Mouse (Mus musculus) midbrain, embryonic 16.5 days (tissue): ENCODE data around the gene Tmem252. TPM values are rescaled to one million over a fixed set of nuclear protein-coding genes. Genes with fewer than 3 reads are reported as not detected.

Experiments used
- ATAC-seq: fragments of 200-750 bp; cut with Nextera tagmentation; 2 replicates; pipeline ENCODE4 v1.8.0; 2017; ENCODE audit warnings: moderate TSS enrichment
- H3K27ac ChIP-seq: fragments of 300-500 bp; sonication (generic); 2 replicates; pipeline ENCODE4 v1.5.1; 2014; ENCODE audit warnings: mild to moderate bottlenecking, low read length, mixed read lengths
- H3K27me3 ChIP-seq: fragments of 300-500 bp; sonication (generic); 2 replicates; pipeline ENCODE4 v1.6.1; 2014; ENCODE audit warnings: low read depth, low read length, mixed read lengths; ENCODE audit not compliant: control insufficient read depth, insufficient read depth
- H3K36me3 ChIP-seq: fragments of 300-500 bp; sonication (generic); 2 replicates; pipeline ENCODE4 v1.6.1; 2014; ENCODE audit warnings: mild to moderate bottlenecking, low read length, moderate library complexity, mixed read lengths; ENCODE audit not compliant: control insufficient read depth, insufficient read depth
- H3K4me1 ChIP-seq: fragments of 300-500 bp; sonication (generic); 2 replicates; pipeline ENCODE4 v1.6.1; 2014; ENCODE audit warnings: mild to moderate bottlenecking, low read length, mixed read lengths; ENCODE audit not compliant: control insufficient read depth, insufficient read depth
- H3K4me2 ChIP-seq: fragments of 300-500 bp; sonication (generic); 2 replicates; pipeline ENCODE4 v1.6.1; 2014; ENCODE audit warnings: mild to moderate bottlenecking, low read length, mixed read lengths
- H3K4me3 ChIP-seq: fragments of 300-500 bp; sonication (generic); 2 replicates; pipeline ENCODE4 v1.5.1; 2014; ENCODE audit warnings: low read depth, mild to moderate bottlenecking, low read length, moderate library complexity, mixed read lengths
- H3K9ac ChIP-seq: fragments of 300-500 bp; sonication (generic); 2 replicates; pipeline ENCODE4 v1.6.1; 2014; ENCODE audit warnings: low read depth, low read length, mixed read lengths
- H3K9me3 ChIP-seq: fragments of 300-500 bp; sonication (generic); replicated peaks from 2 replicates; pipeline ENCODE4 v1.6.1; 2014; ENCODE audit warnings: mild to moderate bottlenecking, low read length, mixed read lengths; ENCODE audit not compliant: control insufficient read depth, poor library complexity, severe bottlenecking
- WGBS: fragments of 180-500 bp; shearing (Covaris S2); extraction: QIAGEN DNeasy Blood & Tissue Kit; methylation state at CpG from one replicate; pipeline ENCODE4 v1.1.7; 2014; 5-methylcytosine and 5-hydroxymethylcytosine counted together
- polyA plus RNA-seq: library from polyadenylated mRNA; unstranded; fragments of >200 nt; fragmentation: Nextera tagmentation; extraction: Ambion mirVana; gene quantifications from 2 replicates; pipeline ENCODE4 v1.2.1, GENCODE M21; 2015

The Tmem252 gene
- polyA plus RNA-seq, 1 experiment from 2014 or later: 1.4 TPM

- Histone ChIP-seq H3K9ac (no peak overlapping the region), H3K27ac (no peak overlapping the region), H3K36me3 (no peaks in the 10 kb centered on the region), H3K4me3 (no peak overlapping the region), H3K4me1 (no peaks in the 10 kb centered on the region), H3K27me3 (no peaks in the 10 kb centered on the region), H3K4me2 (no peak overlapping the region), H3K9me3 (no peaks in the 10 kb centered on the region)
- no peak for ATAC-seq
- 66% methylated on average over 3 of the region's 3 CpGs for WGBS
Measured at GRCm38 (mm10) chr19:24671571-24671970, 2.2 kb upstream of the Tmem252 start.

GRCm38 (mm10) chr19:24672366-24672960 lies 1.3 kb upstream of the Tmem252 start:
- Histone ChIP-seq H3K27me3 (no peaks in the 10 kb centered on the region), H3K9ac (no peak overlapping the region), H3K4me2 (no peak overlapping the region), H3K36me3 (no peaks in the 10 kb centered on the region), H3K4me3 (no peak overlapping the region), H3K27ac (0 out of 2 replicates have a peak overlapping the region, but pooled peaks have one; percentile 28), H3K4me1 (no peaks in the 10 kb centered on the region), H3K9me3 (no peaks in the 10 kb centered on the region)
- 75% methylated on average over 10 of the region's 10 CpGs for WGBS
- ATAC-seq: no peak

GRCm38 (mm10) chr19:24673331-24673730 lies 477 bp upstream of the Tmem252 start:
- Histone ChIP-seq H3K4me1 (no peaks in the 10 kb centered on the region), H3K9me3 (no peaks in the 10 kb centered on the region), H3K27ac (0 out of 2 replicates have a peak overlapping the region, but pooled peaks have one; percentile 2), H3K36me3 (no peaks in the 10 kb centered on the region), H3K27me3 (no peaks in the 10 kb centered on the region), H3K9ac (no peak overlapping the region), H3K4me3 (no peak overlapping the region), H3K4me2 (no peak overlapping the region)
- WGBS: 91% methylated on average over 10 of the region's 10 CpGs
- ATAC-seq: no peak

- H3K9me3 ChIP-seq: no peaks in the 10 kb centered on the region
- H3K36me3 ChIP-seq: no peaks in the 10 kb centered on the region
- no peaks in the 10 kb centered on the region for H3K27me3 ChIP-seq
- no peak for ATAC-seq
- H3K27ac ChIP-seq: no peak overlapping the region
- no peak overlapping the region for H3K4me3 ChIP-seq
- 90% methylated on average over 7 of the region's 7 CpGs for WGBS
- no peak overlapping the region for H3K4me2 ChIP-seq
- no peak overlapping the region for H3K9ac ChIP-seq
- no peaks in the 10 kb centered on the region for H3K4me1 ChIP-seq
Measured at GRCm38 (mm10) chr19:24676429-24676828, 2.6 kb downstream of the Tmem252 start.

- Histone ChIP-seq H3K36me3 (no peaks in the 10 kb centered on the region), H3K9ac (no peak overlapping the region), H3K27me3 (no peaks in the 10 kb centered on the region), H3K27ac (no peak overlapping the region), H3K4me3 (no peak overlapping the region), H3K4me1 (no peaks in the 10 kb centered on the region), H3K4me2 (no peak overlapping the region), H3K9me3 (no peaks in the 10 kb centered on the region)
- ATAC-seq: no peak
- WGBS: 66% methylated on average over 8 of the region's 8 CpGs
Measured at GRCm38 (mm10) chr19:24677242-24677984, 3.6 kb downstream of the Tmem252 start.

GRCm38 (mm10) chr19:24683016-24683720 lies 9.4 kb downstream of the Tmem252 start:
- Histone ChIP-seq H3K27ac (no peak overlapping the region), H3K27me3 (no peaks in the 10 kb centered on the region), H3K36me3 (no peaks in the 10 kb centered on the region), H3K9ac (no peak overlapping the region), H3K4me1 (no peaks in the 10 kb centered on the region), H3K9me3 (no peaks in the 10 kb centered on the region), H3K4me2 (no peak overlapping the region), H3K4me3 (no peak overlapping the region)
- no peak for ATAC-seq
- 76% methylated on average over 12 of the region's 12 CpGs for WGBS

- Histone ChIP-seq H3K27me3 (no peaks in the 10 kb centered on the region), H3K36me3 (no peaks in the 10 kb centered on the region), H3K9ac (no peak overlapping the region), H3K4me3 (no peak overlapping the region), H3K4me2 (no peak overlapping the region), H3K27ac (no peak overlapping the region), H3K4me1 (no peaks in the 10 kb centered on the region), H3K9me3 (no peaks in the 10 kb centered on the region)
- ATAC-seq: no peak
- 82% methylated on average over 10 of the region's 10 CpGs for WGBS
Measured at GRCm38 (mm10) chr19:24686411-24686810, 12.6 kb downstream of the Tmem252 start.

GRCm38 (mm10) chr19:24688327-24688726 lies 14.5 kb downstream of the Tmem252 start:
- H3K4me2 ChIP-seq: no peak overlapping the region
- 86% methylated on average over 6 of the region's 6 CpGs for WGBS
- ATAC-seq: no peak
- H3K4me1 ChIP-seq: no peaks in the 10 kb centered on the region
- H3K27ac ChIP-seq: no peak overlapping the region
- H3K9ac ChIP-seq: no peak overlapping the region
- no peaks in the 10 kb centered on the region for H3K27me3 ChIP-seq
- no peak overlapping the region for H3K4me3 ChIP-seq
- no peaks in the 10 kb centered on the region for H3K9me3 ChIP-seq
- H3K36me3 ChIP-seq: no peaks in the 10 kb centered on the region

GRCm38 (mm10) chr19:24689531-24689930 lies 15.7 kb downstream of the Tmem252 start:
- Histone ChIP-seq H3K4me3 (no peak overlapping the region), H3K9me3 (no peaks in the 10 kb centered on the region), H3K4me1 (no peaks in the 10 kb centered on the region), H3K4me2 (no peak overlapping the region), H3K27me3 (no peaks in the 10 kb centered on the region), H3K36me3 (no peaks in the 10 kb centered on the region), H3K9ac (no peak overlapping the region), H3K27ac (no peak overlapping the region)
- no peak for ATAC-seq
- WGBS: 96% methylated on average over 4 of the region's 4 CpGs
